Mouse (Mus musculus) limb, embryonic 15.5 days (tissue): ENCODE measurements around the gene Vps4b. TPM values are rescaled to one million over a fixed set of nuclear protein-coding genes. Genes with fewer than 3 reads are reported as not detected.

ENCODE experiments used
- ATAC-seq: fragments of 200-750 bp; cut with Nextera tagmentation; 2 replicates; pipeline ENCODE4 v1.8.0; 2017; ENCODE audit warnings: low read depth, moderate TSS enrichment; ENCODE audit not compliant: insufficient number of reproducible peaks, low FRiP score, low TSS enrichment
- H3K27ac ChIP-seq: fragments of 300-500 bp; sonication (generic); 2 replicates; pipeline ENCODE4 v1.5.1; 2015; ENCODE audit warnings: moderate library complexity, mild to moderate bottlenecking, inconsistent platforms
- H3K27me3 ChIP-seq: fragments of 300-500 bp; sonication (generic); 2 replicates; pipeline ENCODE4 v1.6.1; 2015; ENCODE audit warnings: inconsistent platforms
- H3K36me3 ChIP-seq: fragments of 300-500 bp; sonication (generic); 2 replicates; pipeline ENCODE4 v1.6.1; 2015; ENCODE audit warnings: inconsistent platforms
- H3K4me1 ChIP-seq: fragments of 300-500 bp; sonication (generic); 2 replicates; pipeline ENCODE4 v1.6.1; 2015; ENCODE audit warnings: inconsistent platforms
- H3K4me2 ChIP-seq: fragments of 300-500 bp; sonication (generic); 2 replicates; pipeline ENCODE4 v1.6.1; 2015; ENCODE audit warnings: mild to moderate bottlenecking, inconsistent platforms
- H3K4me3 ChIP-seq: fragments of 300-500 bp; sonication (generic); 2 replicates; pipeline ENCODE4 v1.5.1; 2015; ENCODE audit warnings: mild to moderate bottlenecking, inconsistent platforms
- H3K9ac ChIP-seq: fragments of 300-500 bp; sonication (generic); 2 replicates; pipeline ENCODE4 v1.6.1; 2015; ENCODE audit warnings: inconsistent platforms
- H3K9me3 ChIP-seq: fragments of 300-500 bp; sonication (generic); 2 replicates; pipeline ENCODE4 v1.6.1; 2016; ENCODE audit warnings: inconsistent platforms
- WGBS: fragments of 180-500 bp; shearing (Covaris S2); methylation state at CpG from one replicate; pipeline ENCODE4 v1.1.7; 2015; 5-methylcytosine and 5-hydroxymethylcytosine counted together
- polyA plus RNA-seq: library from polyadenylated mRNA; unstranded; fragments of >200 nt; fragmentation: Nextera tagmentation; extraction: Ambion mirVana; gene quantifications from 2 replicates; pipeline ENCODE4 v1.2.1, GENCODE M21; 2015

Vps4b gene
- polyA plus RNA-seq, 1 experiment from 2014 or later: 64.1 TPM

DNA sequence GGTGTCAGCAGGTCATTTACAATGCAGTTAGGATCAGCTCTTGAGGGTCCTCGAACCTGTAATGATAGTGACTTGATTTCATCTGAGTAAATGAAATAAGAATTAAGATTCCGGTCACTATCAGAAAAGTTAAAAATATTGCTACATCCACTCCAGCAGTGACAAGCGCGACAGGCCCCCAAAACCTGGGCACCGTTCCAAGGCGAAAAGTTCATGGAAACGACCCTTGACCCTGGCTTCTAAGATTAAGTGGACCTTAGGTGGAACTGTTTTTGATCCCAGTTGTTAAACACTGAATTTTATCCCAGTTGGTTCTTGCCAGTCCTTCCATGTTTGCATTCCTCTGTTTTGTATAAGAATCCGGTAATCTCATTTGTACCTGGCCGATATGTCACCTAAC is 22.4 kb downstream of the Vps4b start:
- WGBS: 90% methylated on average over 9 of the region's 9 CpGs
- Histone ChIP-seq H3K4me3 (no peak overlapping the region), H3K27ac (no peak overlapping the region), H3K27me3 (no peaks in the 10 kb centered on the region), H3K36me3 (peaks cover 70% of the 10 kb centered on the region), H3K4me1 (no peaks in the 10 kb centered on the region), H3K9me3 (no peaks in the 10 kb centered on the region), H3K9ac (no peak overlapping the region), H3K4me2 (no peak overlapping the region)
- ATAC-seq: no peak

DNA sequence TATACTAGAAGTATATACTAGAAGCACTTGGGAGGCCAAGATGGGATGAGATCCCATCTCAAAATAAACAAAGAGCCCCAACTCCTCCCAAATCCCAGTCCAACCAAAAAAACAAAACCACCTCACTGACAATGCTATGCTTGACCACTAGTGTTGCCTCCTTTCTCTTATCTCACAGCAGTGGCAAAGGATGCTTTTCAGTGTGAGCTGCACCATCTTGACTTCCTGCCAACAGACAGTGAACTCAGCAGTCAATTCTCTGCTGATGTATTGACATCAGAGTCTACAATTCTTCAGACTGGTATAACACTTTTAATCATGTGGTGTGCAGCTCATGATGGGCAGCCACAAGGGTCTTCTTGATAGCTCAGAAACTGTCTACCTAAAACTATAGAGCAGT is 27.8 kb downstream of the Vps4b start:
- Histone ChIP-seq H3K36me3 (peaks cover 55% of the 10 kb centered on the region), H3K9ac (no peak overlapping the region), H3K4me2 (no peak overlapping the region), H3K27me3 (no peaks in the 10 kb centered on the region), H3K27ac (no peak overlapping the region), H3K9me3 (no peaks in the 10 kb centered on the region), H3K4me3 (no peak overlapping the region), H3K4me1 (no peaks in the 10 kb centered on the region)
- ATAC-seq: no peak

DNA sequence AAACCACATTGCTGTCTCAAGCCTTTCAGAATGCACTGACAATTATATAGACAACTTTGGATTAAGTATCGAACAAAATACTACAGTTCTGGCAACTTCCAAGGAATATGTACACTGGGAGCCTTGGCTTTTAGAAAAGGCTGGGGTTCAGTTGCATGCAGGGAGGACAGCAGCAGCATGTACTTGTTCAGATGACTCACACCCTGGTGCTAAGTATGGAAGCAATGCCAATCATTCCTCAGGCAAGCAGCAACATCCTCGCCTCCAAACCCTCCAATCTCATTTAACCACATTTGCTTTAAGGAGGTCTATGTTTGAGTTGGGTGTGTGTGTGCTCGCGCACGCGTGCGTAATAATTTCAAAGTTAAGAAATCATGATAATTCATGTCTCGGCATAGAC is 30.8 kb downstream of the Vps4b start:
- no peak overlapping the region for H3K9ac ChIP-seq
- H3K36me3 ChIP-seq: peaks cover 35% of the 10 kb centered on the region
- H3K4me3 ChIP-seq: no peak overlapping the region
- H3K4me2 ChIP-seq: no peak overlapping the region
- WGBS: 90% methylated on average over 8 of the region's 8 CpGs
- no peak overlapping the region for H3K27ac ChIP-seq
- no peaks in the 10 kb centered on the region for H3K9me3 ChIP-seq
- no peaks in the 10 kb centered on the region for H3K4me1 ChIP-seq
- H3K27me3 ChIP-seq: no peaks in the 10 kb centered on the region
- no peak for ATAC-seq

DNA sequence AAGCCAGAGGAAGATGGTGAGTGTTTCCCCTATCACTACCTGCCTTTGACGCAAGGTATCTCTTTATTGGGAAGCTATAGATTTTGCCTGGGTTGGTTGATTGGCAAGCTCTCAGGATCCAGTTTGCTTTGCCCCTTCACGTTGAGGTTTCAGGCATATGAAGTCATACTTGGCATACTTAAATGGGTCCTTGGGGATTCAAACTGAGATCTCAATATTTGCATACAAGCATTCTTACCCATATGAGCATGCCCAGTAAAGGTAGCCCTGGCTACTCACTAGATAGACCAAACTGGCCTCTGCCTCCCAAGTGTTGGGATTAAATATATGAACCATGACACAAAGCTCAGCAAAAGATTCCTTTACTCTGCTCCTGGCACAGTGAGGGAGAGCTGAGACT is 31.7 kb downstream of the Vps4b start:
- ATAC-seq: no peak
- H3K36me3 ChIP-seq: peaks cover 28% of the 10 kb centered on the region
- no peak overlapping the region for H3K9ac ChIP-seq
- H3K9me3 ChIP-seq: no peaks in the 10 kb centered on the region
- H3K27me3 ChIP-seq: no peaks in the 10 kb centered on the region
- H3K4me3 ChIP-seq: no peak overlapping the region
- 79% methylated on average over 2 of the region's 2 CpGs for WGBS
- H3K4me2 ChIP-seq: no peak overlapping the region
- H3K27ac ChIP-seq: no peak overlapping the region
- no peaks in the 10 kb centered on the region for H3K4me1 ChIP-seq

DNA sequence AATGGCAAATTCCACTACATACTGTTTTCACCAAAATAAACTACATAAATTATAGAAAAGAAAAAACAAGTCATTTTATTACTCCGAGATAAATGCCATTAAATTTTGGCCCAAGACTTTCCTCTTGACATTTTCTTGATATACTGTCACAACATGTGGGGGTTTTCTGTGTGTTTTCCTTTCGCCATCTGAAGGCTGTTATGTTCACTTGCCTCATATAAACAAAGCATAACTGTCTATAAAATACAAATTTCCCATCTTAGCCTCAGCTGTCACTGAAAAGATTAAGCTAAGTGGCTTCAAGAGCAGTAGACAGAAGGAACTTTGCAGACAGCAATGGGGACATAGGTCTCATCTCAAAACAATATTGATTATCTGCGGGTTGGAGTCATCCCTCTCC is 32.2 kb downstream of the Vps4b start:
- no peak for ATAC-seq
- H3K9ac ChIP-seq: no peak overlapping the region
- no peak overlapping the region for H3K4me3 ChIP-seq
- no peak overlapping the region for H3K4me2 ChIP-seq
- peaks cover 27% of the 10 kb centered on the region for H3K36me3 ChIP-seq
- no peak overlapping the region for H3K27ac ChIP-seq
- 90% methylated on average over 3 of the region's 3 CpGs for WGBS
- no peaks in the 10 kb centered on the region for H3K9me3 ChIP-seq
- no peaks in the 10 kb centered on the region for H3K4me1 ChIP-seq
- no peaks in the 10 kb centered on the region for H3K27me3 ChIP-seq

DNA sequence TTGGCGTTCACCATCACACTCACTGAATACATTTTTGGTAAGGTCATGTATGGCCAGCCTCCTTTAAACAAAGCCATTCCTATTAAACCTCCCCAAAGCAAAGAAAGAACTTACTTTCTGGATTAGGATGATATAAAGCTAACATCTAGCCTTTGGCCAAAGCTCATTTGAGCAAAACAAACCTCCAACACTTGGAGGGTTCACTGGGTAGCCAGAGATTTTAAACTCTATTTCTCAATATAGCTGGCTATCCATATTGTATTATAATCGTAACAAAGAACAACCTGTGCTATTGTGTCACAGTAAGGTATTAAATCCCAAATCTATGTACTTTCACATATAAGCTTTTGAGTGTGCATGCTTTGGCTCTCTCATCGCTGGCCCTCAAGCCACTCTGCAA is 35.8 kb downstream of the Vps4b start:
- Histone ChIP-seq H3K27ac (0 out of 2 replicates have a peak overlapping the region, but pooled peaks have one; percentile 11), H3K4me1 (peaks cover 12% of the 10 kb centered on the region), H3K4me3 (no peak overlapping the region), H3K4me2 (no peak overlapping the region), H3K27me3 (no peaks in the 10 kb centered on the region), H3K36me3 (peaks cover 1% of the 10 kb centered on the region), H3K9ac (no peak overlapping the region), H3K9me3 (no peaks in the 10 kb centered on the region)
- WGBS: 88% methylated on average over 3 of the region's 3 CpGs
- no peak for ATAC-seq

DNA sequence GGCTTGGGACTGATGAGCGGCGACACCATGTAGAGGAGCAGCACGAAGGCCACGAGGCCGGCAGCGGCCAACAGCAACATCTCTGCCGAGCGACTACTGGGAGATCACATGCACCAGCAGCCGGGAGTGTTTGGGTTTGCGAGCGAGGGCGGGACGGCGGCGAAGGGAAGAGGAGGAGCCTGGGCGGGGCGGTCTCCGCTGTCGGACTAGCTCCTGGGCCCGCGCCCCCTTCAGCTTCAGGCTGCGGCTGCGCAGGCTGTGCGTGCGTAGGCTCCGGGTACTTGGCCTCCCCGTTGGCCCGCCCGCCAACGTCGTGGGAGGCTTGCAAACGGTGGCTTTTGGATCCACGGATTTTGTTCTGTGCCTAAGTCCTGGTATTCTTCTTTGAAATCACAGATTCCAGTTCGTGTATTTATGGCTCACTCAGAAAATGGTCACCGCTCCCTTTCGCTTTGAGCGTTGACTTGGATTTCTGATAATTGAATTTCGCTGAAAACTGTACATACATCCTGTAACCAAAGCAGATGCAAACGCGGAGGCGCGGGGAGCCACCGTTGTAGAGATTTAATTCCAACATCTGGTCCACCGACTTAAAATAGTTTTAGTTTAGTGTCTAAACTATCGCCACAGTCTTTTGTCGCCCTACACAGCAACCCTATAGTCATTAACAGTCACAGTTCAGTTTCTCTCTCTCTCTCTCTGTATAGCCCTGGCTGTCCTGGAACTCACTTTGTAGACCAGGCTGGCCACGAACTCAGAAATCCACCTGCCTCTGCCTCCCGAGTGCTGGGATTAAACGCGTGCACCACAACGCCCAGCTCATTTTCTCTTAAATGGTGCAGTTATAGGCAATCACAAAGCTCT is 36.7 kb downstream of the Vps4b start, which contains the start of gene Kdsr:
Gene Kdsr, minus strand, starts transcription at position 156 of the 864 bp plus-strand sequence.
- peak within 1 kb of the TSS; percentile 95 for H3K27ac ChIP-seq
- peak within 1 kb of the TSS; percentile 72 for H3K9ac ChIP-seq
- peak; percentile 99 for ATAC-seq
- H3K4me3 ChIP-seq: peak within 1 kb of the TSS; percentile 83
- peaks cover 3% of the 10 kb centered on the region for H3K36me3 ChIP-seq
- no peaks in the 10 kb centered on the region for H3K27me3 ChIP-seq
- H3K9me3 ChIP-seq: no peaks in the 10 kb centered on the region
- 2% methylated on average over 51 of the region's 51 CpGs for WGBS
- peaks cover 12% of the 10 kb centered on the region for H3K4me1 ChIP-seq
- peak within 1 kb of the TSS; percentile 93 for H3K4me2 ChIP-seq

DNA sequence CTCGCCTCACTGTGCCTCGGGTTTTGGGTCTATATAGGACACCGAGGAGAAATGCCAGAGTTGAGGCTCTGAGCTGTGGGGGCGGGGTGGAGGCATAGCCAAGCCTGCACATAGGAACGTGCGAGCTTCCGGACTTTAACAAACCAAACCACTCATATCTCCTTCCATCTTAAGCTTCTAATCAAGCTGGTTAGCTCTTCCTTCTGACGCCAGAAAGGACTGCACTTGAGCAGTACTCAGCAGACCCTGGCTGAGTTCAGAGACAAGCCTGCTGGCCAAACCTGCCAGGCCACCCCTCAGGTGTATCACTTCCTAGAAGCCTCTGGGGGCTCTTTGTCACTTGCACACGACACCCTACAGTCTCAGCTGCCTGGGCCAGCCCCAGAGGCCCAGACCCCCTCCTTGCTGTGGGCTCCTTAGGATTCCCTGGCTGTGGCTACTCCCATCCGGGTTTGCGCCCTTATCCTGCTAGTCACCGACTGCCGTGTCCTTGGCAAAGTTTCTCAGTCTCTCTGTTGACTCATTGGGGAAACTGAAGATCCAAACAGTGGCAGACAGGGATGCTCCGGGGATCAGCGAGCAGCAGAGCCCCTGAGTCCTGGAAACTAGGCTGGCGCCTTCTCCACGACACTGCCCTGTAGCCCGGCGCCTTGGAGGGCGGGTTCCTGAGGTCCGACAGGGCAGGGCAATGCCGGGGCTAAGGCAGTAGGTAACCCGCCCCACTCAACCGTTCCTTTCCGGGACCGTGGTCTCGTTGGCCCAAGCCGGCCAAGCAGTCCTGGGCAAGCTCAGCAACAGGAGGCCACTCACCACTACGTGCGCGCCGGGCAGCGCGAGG is 37.6 kb downstream of the Vps4b start:
- no peaks in the 10 kb centered on the region for H3K27me3 ChIP-seq
- peak overlapping the region; percentile 86 for H3K27ac ChIP-seq
- peaks cover 12% of the 10 kb centered on the region for H3K4me1 ChIP-seq
- peak overlapping the region; percentile 93 for H3K4me2 ChIP-seq
- H3K36me3 ChIP-seq: peaks cover 3% of the 10 kb centered on the region
- ATAC-seq: peak; percentile 35
- peak overlapping the region; percentile 72 for H3K9ac ChIP-seq
- H3K9me3 ChIP-seq: no peaks in the 10 kb centered on the region
- 2% methylated on average over 34 of the region's 34 CpGs for WGBS
- peak overlapping the region; percentile 83 for H3K4me3 ChIP-seq

DNA sequence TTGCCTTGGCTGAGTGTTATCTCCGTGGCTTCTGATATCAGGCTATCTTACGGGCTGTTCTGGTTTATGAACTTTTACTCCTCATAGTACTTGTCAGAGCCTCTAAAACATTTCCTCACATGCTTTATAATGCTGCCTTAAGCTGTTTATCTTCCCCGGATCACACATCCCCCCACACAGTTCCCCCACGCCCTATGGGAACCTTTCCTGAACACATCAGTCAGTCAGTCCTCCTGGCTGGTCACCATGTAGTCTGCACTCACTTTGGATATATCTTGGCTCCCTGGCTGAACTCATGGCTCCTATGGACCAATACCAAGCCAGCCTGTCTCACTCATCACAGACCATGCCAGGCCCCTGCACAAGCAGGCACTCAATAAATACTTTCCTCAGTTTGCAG is 39.9 kb downstream of the Vps4b start:
- no peaks in the 10 kb centered on the region for H3K27me3 ChIP-seq

DNA sequence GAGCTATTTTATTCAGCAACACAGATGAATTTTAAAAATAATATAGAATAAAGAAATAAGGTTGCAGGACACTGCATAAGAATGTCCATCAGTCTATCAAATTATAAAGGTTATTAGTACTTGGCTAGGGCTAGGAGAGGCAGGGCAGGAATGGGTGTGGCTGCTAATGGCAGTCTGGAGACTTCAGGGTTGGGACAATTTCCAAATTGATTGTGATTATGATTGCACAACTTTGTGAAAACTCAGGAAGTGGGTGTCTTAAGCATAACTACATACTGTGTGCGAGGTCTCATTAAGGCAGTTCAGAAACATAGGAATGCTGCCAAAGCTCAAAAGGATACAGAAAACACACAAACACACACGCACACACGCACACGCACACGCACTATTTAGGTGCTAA is 44.5 kb downstream of the Vps4b start:
- Histone ChIP-seq H3K9ac (no peak overlapping the region), H3K9me3 (no peaks in the 10 kb centered on the region), H3K27me3 (no peaks in the 10 kb centered on the region), H3K4me3 (no peak overlapping the region), H3K36me3 (peaks cover 12% of the 10 kb centered on the region; the same call in 1 of the 2 replicates), H3K4me1 (no peaks in the 10 kb centered on the region), H3K27ac (no peak overlapping the region), H3K4me2 (no peak overlapping the region)
- 82% methylated on average over 5 of the region's 5 CpGs for WGBS
- ATAC-seq: no peak

More for the DNA sequence above, 39.9 kb downstream of the Vps4b start:
- no peaks in the 10 kb centered on the region for H3K9me3 ChIP-seq
- no peak for ATAC-seq
- no peak overlapping the region for H3K4me3 ChIP-seq
- WGBS: 87% methylated on average over 4 of the region's 4 CpGs
- H3K27ac ChIP-seq: no peak overlapping the region
- H3K4me2 ChIP-seq: no peak overlapping the region
- no peak overlapping the region for H3K9ac ChIP-seq
- H3K36me3 ChIP-seq: peaks cover 3% of the 10 kb centered on the region; the same call in 1 of the 2 replicates
- H3K4me1 ChIP-seq: peaks cover 12% of the 10 kb centered on the region

DNA sequence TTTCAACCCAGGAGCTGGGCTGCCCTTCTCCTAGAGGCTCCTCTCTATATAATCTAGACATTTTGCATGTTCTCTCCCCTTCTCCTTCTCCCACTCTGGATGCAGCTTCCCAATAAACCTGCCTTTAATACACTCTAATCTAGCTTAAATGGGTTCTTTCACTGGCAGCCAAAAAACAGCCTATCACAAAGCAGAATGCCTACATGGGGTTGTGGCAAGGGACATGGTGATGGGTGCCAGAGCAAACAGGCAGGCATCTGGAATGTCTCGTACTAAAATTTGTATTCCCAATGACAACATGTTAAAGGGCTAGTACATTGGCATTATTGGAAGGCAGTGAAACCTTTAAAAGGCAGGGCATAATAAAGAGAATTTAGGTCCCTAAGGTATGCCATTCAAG is 45.9 kb downstream of the Vps4b start:
- no peak for ATAC-seq
- WGBS: 74% methylated on average over 1 of the region's 1 CpGs
- Histone ChIP-seq H3K27me3 (no peaks in the 10 kb centered on the region), H3K4me1 (no peaks in the 10 kb centered on the region), H3K27ac (no peak overlapping the region), H3K4me2 (no peak overlapping the region), H3K4me3 (no peak overlapping the region), H3K9me3 (no peaks in the 10 kb centered on the region), H3K36me3 (peaks cover 23% of the 10 kb centered on the region; the same call in 1 of the 2 replicates), H3K9ac (no peak overlapping the region)
